Mouse (Mus musculus) G1E-ER4 (cell line): ENCODE measurements around the gene Aplf. TPM values are rescaled to one million over a fixed set of nuclear protein-coding genes. Genes with fewer than 3 reads are reported as not detected.

ENCODE experiments used
- GATA1 ChIP-seq: IDR thresholded peaks from one replicate; pipeline ENCODE4 v1.8.0; 2012; ENCODE audit warnings: low read length, inconsistent platforms
- polyA plus RNA-seq: library from polyadenylated mRNA; stranded (reverse); fragments of >175 nt; gene quantifications from 2 replicates; pipeline ENCODE4 v1.2.3, GENCODE M21; 2012

The Aplf gene
- polyA plus RNA-seq, 1 experiment, result 15.1 TPM

GRCm38 (mm10) chr6:87589718-87590393 lies 82.1 kb downstream of the Aplf start:
- TF ChIP-seq GATA1, result no peak

- TF ChIP-seq GATA1, result no peak
Observed at GRCm38 (mm10) chr6:87583991-87584390, 88.0 kb downstream of the Aplf start.

GRCm38 (mm10) chr6:87583183-87583611 lies 88.8 kb downstream of the Aplf start:
- TF ChIP-seq GATA1, result peak; percentile 79

- TF ChIP-seq GATA1, result no peak
Observed at GRCm38 (mm10) chr6:87582456-87582855, 89.5 kb downstream of the Aplf start.

- no peak for TF ChIP-seq GATA1
Observed at GRCm38 (mm10) chr6:87581581-87581980, 90.4 kb downstream of the Aplf start.

GRCm38 (mm10) chr6:87581071-87581470 lies 90.9 kb downstream of the Aplf start:
- no peak for TF ChIP-seq GATA1

Other genes with a start within 250 kb of the Aplf start
- gene Bmp10, start 243.2 kb downstream of the Aplf start, polyA plus RNA-seq, result not detected in 2 replicates
- gene Arhgap25, start 138.9 kb downstream of the Aplf start, polyA plus RNA-seq, result 0.09 and 0.21 TPM in 2 replicates
- gene Prokr1, start 81.5 kb downstream of the Aplf start, polyA plus RNA-seq, result 0.15 and 0.16 TPM in 2 replicates
- gene Efcc1, start 58.7 kb upstream of the Aplf start, polyA plus RNA-seq, result 0.02 TPM in 1 of 2 replicates, not detected in the other
- gene Gp9, start 105.9 kb upstream of the Aplf start, polyA plus RNA-seq, result 0.50 and 0.90 TPM in 2 replicates
- gene Rab43, start 140.0 kb upstream of the Aplf start, polyA plus RNA-seq, result 16.4 and 40.9 TPM in 2 replicates
- gene Gm45140, start 163.6 kb upstream of the Aplf start, polyA plus RNA-seq, result 11.0 and 20.9 TPM in 2 replicates
- 39.8 and 51.1 TPM in 2 replicates for gene Isy1, start 166.6 kb upstream of the Aplf start, polyA plus RNA-seq
- gene Cnbp, start 178.9 kb upstream of the Aplf start, polyA plus RNA-seq, result 136 and 182 TPM in 2 replicates
- 24.3 and 50.8 TPM in 2 replicates for gene Copg1, start 215.6 kb upstream of the Aplf start, polyA plus RNA-seq
- gene Hmces, start 241.7 kb upstream of the Aplf start, polyA plus RNA-seq, result 21.1 and 28.9 TPM in 2 replicates